In genomic region chr9:70555431-70555830, GRCm38 (mm10) we compare ENCODE assay signal across 21 mouse cellular contexts. TPM values are rescaled to one million over a fixed set of nuclear protein-coding genes. Genes with fewer than 3 reads are reported as not detected.
A peak's percentile ranks its signal among the peaks of the same experiment; 100 is the strongest.
DNase-seq lines count a peak whose midpoint lies in the region; ATAC-seq and TF ChIP-seq lines count a peak whose summit lies in the region.
"Had no signal": no experiment of that assay in that cellular context is flagged by ENCODE, and none has a peak within 500 bp of the region (broad histone marks: within the 10 kb centered on the region; RNA-seq: fewer than 3 reads in every experiment).

No protein-coding gene starts in this region.

- TF ChIP-seq EP300 in ES-Bruce4 (IDR thresholded peaks at IDR 0.05; ENCODE audit: insufficient read depth, low read depth, low read length): no peak

- H3K9ac ChIP-seq in ES-Bruce4 (ENCODE audit: low read depth, poor library complexity, severe bottlenecking): no peak overlapping the region
- H3K9ac ChIP-seq in liver, embryonic 11.5 days (ENCODE audit: low read depth, low read length): no peak overlapping the region
- H3K9ac ChIP-seq: embryonic facial prominence, embryonic 13.5 days; embryonic facial prominence, embryonic 15.5 days; forebrain, embryonic 12.5 days had no signal

- DNase-seq in ES-CJ7 (ENCODE audit: low read depth, low spot score) (peak; percentile 45), ZHBTc4 (ENCODE audit: low read depth, low spot score) (peak; percentile 66)
- no peak for DNase-seq in embryo, embryonic 11 days
- DNase-seq in liver, embryonic 11.5 days (ENCODE audit: low spot score): no peak
- no peak for DNase-seq in heart, adult 11 months
- DNase-seq: adrenal gland, adult 2 months; adrenal gland, postnatal 10 days; adrenal gland, postnatal 25 days; cerebellum, adult 11-12 months; cerebellum, adult 2 months; cerebellum, adult 9-10 months; cerebellum, postnatal 10 days; cerebellum, postnatal 25 days had no signal

- peaks cover 1% of the 10 kb centered on the region for H3K4me1 ChIP-seq in ES-Bruce4 (ENCODE audit: control insufficient read depth, insufficient read depth, low read length)
- H3K4me1 ChIP-seq in liver, embryonic 11.5 days (replicated peaks; ENCODE audit: control insufficient read depth, insufficient read depth, low read length): no peaks in the 10 kb centered on the region
- H3K4me1 ChIP-seq: embryonic facial prominence, embryonic 13.5 days; embryonic facial prominence, embryonic 15.5 days had no signal

- ATAC-seq in liver, embryonic 11.5 days (replicated peaks; ENCODE audit: low FRiP score): no peak
- ATAC-seq: forebrain, embryonic 14.5 days; forebrain, embryonic 16.5 days had no signal

- no peak overlapping the region for H3K4me3 ChIP-seq in ES-Bruce4 (ENCODE audit: low read depth, low read length)
- H3K4me3 ChIP-seq in liver, embryonic 11.5 days (ENCODE audit: low read depth, low read length): no peak overlapping the region
- H3K4me3 ChIP-seq: embryonic facial prominence, embryonic 13.5 days; embryonic facial prominence, embryonic 15.5 days; erythroblast, embryonic 14.5 days; forebrain, embryonic 10.5 days; forebrain, embryonic 12.5 days had no signal

- no peak for TF ChIP-seq CTCF in ES-Bruce4 (IDR thresholded peaks at IDR 0.05; ENCODE audit: low read depth, low read length)

- H3K27ac ChIP-seq in ES-Bruce4 (ENCODE audit: insufficient read depth, low read length): peak overlapping the region; percentile 61
- H3K27ac ChIP-seq in liver, embryonic 11.5 days (ENCODE audit: low read depth, low read length): no peak overlapping the region
- H3K27ac ChIP-seq: embryonic facial prominence, embryonic 13.5 days; embryonic facial prominence, embryonic 15.5 days; forebrain, embryonic 10.5 days; forebrain, embryonic 12.5 days had no signal

- H3K9me3 ChIP-seq in ES-Bruce4 (replicated peaks; ENCODE audit: control insufficient read depth, insufficient read depth, low read length, poor library complexity, severe bottlenecking): 0 out of 2 replicates have a peak, but pooled peaks cover 3% of the 10 kb centered on the region
- H3K9me3 ChIP-seq in liver, embryonic 11.5 days (ENCODE audit: control insufficient read depth, low read length): no peaks in the 10 kb centered on the region

- no peak for TF ChIP-seq POLR2A in ES-Bruce4 (IDR thresholded peaks at IDR 0.05; ENCODE audit: insufficient read depth, low read length)

- H3K36me3 ChIP-seq in ES-Bruce4 (ENCODE audit: control insufficient read depth, insufficient read depth, low read length, poor library complexity, severe bottlenecking): peaks cover 8% of the 10 kb centered on the region
- H3K36me3 ChIP-seq in liver, embryonic 11.5 days (ENCODE audit: control insufficient read depth, insufficient read depth, low read length): peaks cover 10% of the 10 kb centered on the region; the same call in 1 of the 2 replicates

- H3K4me2 ChIP-seq in liver, embryonic 11.5 days: no peak overlapping the region
- H3K4me2 ChIP-seq: embryonic facial prominence, embryonic 13.5 days; embryonic facial prominence, embryonic 15.5 days; forebrain, embryonic 12.5 days had no signal

- no peaks in the 10 kb centered on the region for H3K27me3 ChIP-seq in ES-Bruce4 (ENCODE audit: control insufficient read depth, insufficient read depth, low read length, poor library complexity, severe bottlenecking)
- no peaks in the 10 kb centered on the region for H3K27me3 ChIP-seq in liver, embryonic 11.5 days (replicated peaks; ENCODE audit: control insufficient read depth, insufficient read depth, low read length)
- H3K27me3 ChIP-seq: embryonic facial prominence, embryonic 13.5 days; embryonic facial prominence, embryonic 15.5 days; forebrain, embryonic 12.5 days had no signal

RNA-seq across cellular contexts. Expression of gene Sltm, which starts 12.9 kb away (rescaled TPM):
- 87.7 and 92.0 TPM in 2 replicates for polyA plus RNA-seq in ES-Bruce4 (2011; ENCODE audit: insufficient read depth, insufficient read length, low read depth, missing spikeins)
- polyA plus RNA-seq in liver, embryonic 11.5 days (2014; fragmentation: Nextera tagmentation; extraction: Ambion mirVana): 47.1 and 51.2 TPM in 2 replicates

RNA-seq across cellular contexts. Expression of gene Rnf111, which starts 51.9 kb away (rescaled TPM):
- polyA plus RNA-seq in ES-Bruce4 (2011; ENCODE audit: insufficient read depth, insufficient read length, low read depth, missing spikeins): 54.3 and 55.4 TPM in 2 replicates
- polyA plus RNA-seq in liver, embryonic 11.5 days (2014; fragmentation: Nextera tagmentation; extraction: Ambion mirVana): 22.9 and 23.3 TPM in 2 replicates

Comparison
In these comparisons a context has a peak if more than half of its experiments do, and no peak if none do; other contexts are left out.
1. DNase-seq: peak in ES-CJ7 (single experiment) and ZHBTc4 (single experiment); none in embryo, embryonic 11 days (single experiment), liver, embryonic 11.5 days (single experiment) and heart, adult 11 months (single experiment).